10 mouse cellular contexts compared by ENCODE assay signal in genomic region chr15:27503801-27504730, GRCm38 (mm10). TPM values are rescaled to one million over a fixed set of nuclear protein-coding genes. Genes with fewer than 3 reads are reported as not detected.
DNase-seq lines count a peak whose midpoint lies in the region; ATAC-seq and TF ChIP-seq lines count a peak whose summit lies in the region.
"Had no signal": no experiment of that assay in that cellular context is flagged by ENCODE, and none has a peak within 500 bp of the region (broad histone marks: within the 10 kb centered on the region; RNA-seq: fewer than 3 reads in every experiment).

No protein-coding gene starts in this region.

- H3K9me3 ChIP-seq in hindbrain, embryonic 12.5 days (replicated peaks): no peaks in the 10 kb centered on the region
- H3K9me3 ChIP-seq in hindbrain, embryonic 11.5 days (ENCODE audit: control insufficient read depth, low read length): no peaks in the 10 kb centered on the region
- no peaks in the 10 kb centered on the region for H3K9me3 ChIP-seq in midbrain, postnatal 0 days (ENCODE audit: low read length)
- no peaks in the 10 kb centered on the region; the same call in 1 of the 2 replicates for H3K9me3 ChIP-seq in midbrain, embryonic 15.5 days

- H3K27me3 ChIP-seq in hindbrain, embryonic 12.5 days: no peaks in the 10 kb centered on the region
- H3K27me3 ChIP-seq in hindbrain, embryonic 11.5 days (ENCODE audit: control insufficient read depth, insufficient read depth, low read length): no peaks in the 10 kb centered on the region
- H3K27me3 ChIP-seq in midbrain, postnatal 0 days (ENCODE audit: insufficient read depth, low read length): no peaks in the 10 kb centered on the region
- H3K27me3 ChIP-seq in midbrain, embryonic 15.5 days (replicated peaks): no peaks in the 10 kb centered on the region

- TF ChIP-seq CTCF in midbrain, postnatal 0 days (IDR thresholded peaks at IDR 0.05): no peak

- H3K36me3 ChIP-seq in hindbrain, embryonic 12.5 days: no peaks in the 10 kb centered on the region
- H3K36me3 ChIP-seq in hindbrain, embryonic 11.5 days (ENCODE audit: control insufficient read depth, insufficient read depth, low read length): no peaks in the 10 kb centered on the region
- H3K36me3 ChIP-seq in midbrain, postnatal 0 days (ENCODE audit: insufficient read depth, low read length): no peaks in the 10 kb centered on the region
- H3K36me3 ChIP-seq in midbrain, embryonic 15.5 days (replicated peaks): no peaks in the 10 kb centered on the region

- peaks cover 21% of the 10 kb centered on the region for H3K4me1 ChIP-seq in hindbrain, embryonic 12.5 days
- H3K4me1 ChIP-seq in hindbrain, embryonic 11.5 days (replicated peaks; ENCODE audit: control insufficient read depth, insufficient read depth, low read length): no peaks in the 10 kb centered on the region
- H3K4me1 ChIP-seq in midbrain, postnatal 0 days (ENCODE audit: insufficient read depth, low read length): no peaks in the 10 kb centered on the region
- H3K4me1 ChIP-seq in midbrain, embryonic 15.5 days: no peaks in the 10 kb centered on the region; the same call in 1 of the 2 replicates

- WGBS in hindbrain, embryonic 12.5 days: 73% methylated on average over 20 of the region's 20 CpGs
- WGBS in hindbrain, embryonic 11.5 days: 71% methylated on average over 20 of the region's 20 CpGs
- 88% methylated on average over 20 of the region's 20 CpGs for WGBS in midbrain, postnatal 0 days
- 89% methylated on average over 20 of the region's 20 CpGs for WGBS in midbrain, embryonic 15.5 days

- DNase-seq in embryo, embryonic 10 days (ENCODE audit: low spot score): peak; percentile 35
- DNase-seq in embryo, embryonic 11 days: no peak
- DNase-seq in hindbrain, embryonic 11.5 days (ENCODE audit: low spot score): no peak
- DNase-seq in midbrain, postnatal 0 days (ENCODE audit: low spot score): no peak
- peak; percentile 49 for DNase-seq in yolk sac, embryonic 10.5 days (ENCODE audit: low spot score)
- DNase-seq in kidney, adult 18-20 months: no peak
- DNase-seq: midbrain, embryonic 14.5 days; thymus, postnatal 4 days had no signal

- H3K9ac ChIP-seq in hindbrain, embryonic 12.5 days: no peak overlapping the region
- H3K9ac ChIP-seq in hindbrain, embryonic 11.5 days (ENCODE audit: low read depth, low read length): no peak overlapping the region
- H3K9ac ChIP-seq in midbrain, postnatal 0 days (replicated peaks; ENCODE audit: low read length, poor library complexity, severe bottlenecking): no peak overlapping the region
- H3K9ac ChIP-seq in midbrain, embryonic 15.5 days: no peak overlapping the region

- ATAC-seq in hindbrain, embryonic 12.5 days (ENCODE audit: low FRiP score): no peak
- no peak for ATAC-seq in hindbrain, embryonic 11.5 days (ENCODE audit: low FRiP score)
- ATAC-seq in midbrain, postnatal 0 days (ENCODE audit: low FRiP score): 0 out of 2 replicates have a peak, but pooled peaks have one; percentile 34
- no peak for ATAC-seq in midbrain, embryonic 15.5 days (replicated peaks)

- no peak overlapping the region for H3K4me2 ChIP-seq in hindbrain, embryonic 12.5 days (replicated peaks)
- H3K4me2 ChIP-seq in hindbrain, embryonic 11.5 days (replicated peaks; ENCODE audit: low read depth, low read length): no peak overlapping the region
- no peak overlapping the region for H3K4me2 ChIP-seq in midbrain, postnatal 0 days (ENCODE audit: low read depth, low read length, poor library complexity, severe bottlenecking)
- no peak overlapping the region for H3K4me2 ChIP-seq in midbrain, embryonic 15.5 days

- no peak overlapping the region for H3K4me3 ChIP-seq in hindbrain, embryonic 12.5 days
- no peak overlapping the region for H3K4me3 ChIP-seq in hindbrain, embryonic 11.5 days (ENCODE audit: low read depth, low read length)
- no peak overlapping the region for H3K4me3 ChIP-seq in midbrain, postnatal 0 days (ENCODE audit: low read depth, low read length)
- H3K4me3 ChIP-seq in midbrain, embryonic 15.5 days: no peak overlapping the region

- 0 out of 2 replicates have a peak overlapping the region, but pooled peaks have one; percentile 17 for H3K27ac ChIP-seq in hindbrain, embryonic 12.5 days
- H3K27ac ChIP-seq in hindbrain, embryonic 11.5 days (ENCODE audit: low read depth, low read length): no peak overlapping the region
- H3K27ac ChIP-seq in midbrain, postnatal 0 days (ENCODE audit: low read depth, low read length): no peak overlapping the region
- no peak overlapping the region for H3K27ac ChIP-seq in midbrain, embryonic 15.5 days

RNA-seq across cellular contexts. Expression of gene Ank, which starts 37.6 kb away (rescaled TPM):
- 15.2 and 15.7 TPM in 2 replicates for polyA plus RNA-seq in hindbrain, embryonic 12.5 days (2016; fragmentation: Nextera tagmentation; extraction: Ambion mirVana)
- polyA plus RNA-seq in hindbrain, embryonic 11.5 days (2014; fragmentation: Nextera tagmentation; extraction: Ambion mirVana): 12.1 and 13.9 TPM in 2 replicates
- total RNA-seq in midbrain, postnatal 0 days (2014; rRNA removed): 24.1 and 28.4 TPM in 2 replicates
- 15.7 and 15.8 TPM in 2 replicates for polyA plus RNA-seq in midbrain, postnatal 0 days (2015; fragmentation: Nextera tagmentation; extraction: Ambion mirVana)
- polyA plus RNA-seq in midbrain, embryonic 15.5 days (2015; fragmentation: Nextera tagmentation; extraction: Ambion mirVana): 12.9 and 13.2 TPM in 2 replicates

Comparison
In these comparisons a context has a peak if more than half of its experiments do, and no peak if none do; other contexts are left out.
1. DNase-seq: peak in embryo, embryonic 10 days (single experiment) and yolk sac, embryonic 10.5 days (single experiment); none in embryo, embryonic 11 days (single experiment), hindbrain, embryonic 11.5 days (single experiment), midbrain, postnatal 0 days (single experiment) and kidney, adult 18-20 months (single experiment).